Mouse (Mus musculus) embryonic fibroblast, embryonic 13.5 days (primary cell): ENCODE measurements at regions not wholly inside any gene's neighbourhood (a gene's known extent, or its start where the extent isn't known, plus 50 kb on each side); places are given as distances from the start of the nearest gene placed in this dataset.

Experiments
- CTCF ChIP-seq: IDR thresholded peaks from 2 replicates; pipeline ENCODE4 v1.5.1; 2011; ENCODE audit warnings: mild to moderate bottlenecking, control low read depth, low read length, moderate library complexity, borderline replicate concordance; ENCODE audit not compliant: insufficient read depth
- POLR2A ChIP-seq: IDR thresholded peaks from 2 replicates; pipeline ENCODE4 v1.6.1; 2011; ENCODE audit warnings: low read depth, mild to moderate bottlenecking, control low read depth, low read length, moderate library complexity

DNA sequence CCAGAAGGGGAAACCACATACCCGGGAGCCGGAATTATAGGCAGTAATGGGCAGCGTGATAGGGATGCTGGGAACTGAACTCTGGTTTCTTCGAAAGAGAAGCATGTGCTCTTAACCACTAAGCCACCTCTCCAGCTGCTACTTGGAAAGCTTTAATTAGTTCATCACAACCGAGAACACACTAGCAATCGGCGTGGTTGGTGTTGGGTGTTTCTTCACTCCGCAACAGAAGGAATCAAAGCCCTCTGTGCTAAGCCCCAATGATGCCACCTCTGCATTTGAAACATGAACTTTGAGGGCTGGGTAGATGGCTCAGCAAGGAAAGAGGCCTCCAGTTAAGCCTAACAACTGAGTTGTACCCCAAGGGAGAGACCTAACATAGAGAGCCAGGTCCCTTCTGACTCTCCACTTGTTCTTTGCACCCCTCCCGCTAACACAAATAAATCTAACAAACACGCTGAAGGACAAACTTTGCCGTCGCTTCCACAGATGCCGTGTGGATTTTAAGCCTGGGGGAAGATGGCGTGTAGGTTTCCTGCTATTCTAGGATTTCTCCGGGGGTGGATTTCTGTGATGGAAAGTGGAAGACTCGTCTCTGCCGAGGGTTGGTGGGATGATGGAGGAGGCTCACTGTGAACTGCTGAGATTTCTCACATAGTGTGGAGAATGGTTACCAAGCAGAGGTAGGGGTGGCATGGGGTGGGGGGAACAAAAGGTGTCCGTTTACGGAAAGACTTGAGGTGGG, 257.4 kb downstream of the Diras2 start:
- TF ChIP-seq POLR2A (no peak), CTCF (no peak)
